Mouse (Mus musculus): ENCODE results near the gene Vps36. TPM values are rescaled to one million over a fixed set of nuclear protein-coding genes. Genes with fewer than 3 reads are reported as not detected.

Gene Vps36
- total RNA-seq, 2 experiments from 2014 or later = 46.1 to 48.4 TPM

- intact Hi-C loops (cut with DNase I) = no loop called here
- DNase-seq = no peak
Measured at GRCm38 (mm10) chr8:22207535-22207934, 14.9 kb downstream of the Vps36 start.

GRCm38 (mm10) chr8:22209012-22209411, 16.4 kb downstream of the Vps36 start:
- intact Hi-C loops (cut with DNase I) = no loop called here
- DNase-seq = no peak

GRCm38 (mm10) chr8:22214826-22215225, 22.2 kb downstream of the Vps36 start:
- intact Hi-C loops (cut with DNase I) = no loop called here
- DNase-seq = no peak

GRCm38 (mm10) chr8:22226361-22226760, 33.8 kb downstream of the Vps36 start:
- intact Hi-C loops (cut with DNase I) = no loop called here
- no peak for DNase-seq

GRCm38 (mm10) chr8:22227061-22227877, 34.7 kb downstream of the Vps36 start, which contains the start of gene Thsd1:
Thsd1 (plus strand) TSS chr8:22227313.
- DNase-seq = peak; percentile 27
- intact Hi-C loops (cut with DNase I) = no loop called here

- no peak for DNase-seq
- intact Hi-C loops (cut with DNase I) = no loop called here
Measured at GRCm38 (mm10) chr8:22228621-22229020, 36.0 kb downstream of the Vps36 start.

GRCm38 (mm10) chr8:22242986-22243385, 50.4 kb downstream of the Vps36 start:
- no peak for DNase-seq
- intact Hi-C loops (cut with DNase I) = no loop called here

- DNase-seq = no peak
- intact Hi-C loops (cut with DNase I) = no loop called here
Measured at GRCm38 (mm10) chr8:22245663-22246062, 53.1 kb downstream of the Vps36 start.

GRCm38 (mm10) chr8:22247956-22248355, 55.3 kb downstream of the Vps36 start:
- intact Hi-C loops (cut with DNase I) = no loop called here
- no peak for DNase-seq

GRCm38 (mm10) chr8:22249080-22249479, 56.5 kb downstream of the Vps36 start:
- DNase-seq = no peak
- intact Hi-C loops (cut with DNase I) = no loop called here

GRCm38 (mm10) chr8:22258946-22259450, 66.4 kb downstream of the Vps36 start:
- intact Hi-C loops (cut with DNase I) = no loop called here
- DNase-seq = no peak

- no peak for DNase-seq
- intact Hi-C loops (cut with DNase I) = no loop called here
Measured at GRCm38 (mm10) chr8:22259531-22259930, 66.9 kb downstream of the Vps36 start.

- DNase-seq = no peak
- intact Hi-C loops (cut with DNase I) = no loop called here
Measured at GRCm38 (mm10) chr8:22260091-22260722, 67.6 kb downstream of the Vps36 start.

GRCm38 (mm10) chr8:22262267-22262666, 69.7 kb downstream of the Vps36 start:
- intact Hi-C loops (cut with DNase I) = no loop called here
- no peak for DNase-seq

GRCm38 (mm10) chr8:22264292-22264691, 71.7 kb downstream of the Vps36 start:
- intact Hi-C loops (cut with DNase I) = no loop called here
- no peak for DNase-seq

- DNase-seq = peak; percentile 17
- intact Hi-C loops (cut with DNase I) = no loop called here
Measured at GRCm38 (mm10) chr8:22264787-22265186, 72.2 kb downstream of the Vps36 start.

GRCm38 (mm10) chr8:22265194-22265593, 72.6 kb downstream of the Vps36 start:
- no peak for DNase-seq
- intact Hi-C loops (cut with DNase I) = no loop called here

GRCm38 (mm10) chr8:22266809-22267208, 74.2 kb downstream of the Vps36 start:
- intact Hi-C loops (cut with DNase I) = no loop called here
- DNase-seq = no peak
